Mouse (Mus musculus) layer of hippocampus, postnatal 25 days (tissue): ENCODE measurements around the gene Olfr331. TPM values are rescaled to one million over a fixed set of nuclear protein-coding genes. Genes with fewer than 3 reads are reported as not detected.
"Not testable (repeated sequence)": the region's sequence is repeated elsewhere in the genome, so short reads cannot be mapped to it uniquely, and the experiment has no call there.

ENCODE experiments used
- DNase-seq, 2 experiments: peaks; one replicate each; pipeline ENCODE4 v3.0.0; 2022; ENCODE audit warnings: mixed read lengths in 2 of 2, low spot score in 1 of 2; ENCODE audit errors: extremely low spot score in 1 of 2
- total RNA-seq, 2 experiments: library from RNA; stranded (reverse); gene quantifications; 2 replicates each; pipeline ENCODE4 v1.2.3; 2021

The Olfr331 gene
- not detected for total RNA-seq

- DNase-seq = not testable (repeated sequence)
Measured at GRCm38 (mm10) chr11:58502472-58502871, at the start of gene Olfr331. Gene Olfr331 (minus strand): TSS chr11:58502572.

GRCm38 (mm10) chr11:58546322-58546721 is 44.0 kb upstream of the Olfr331 start, which contains the start of gene Olfr329-ps:
Gene Olfr329-ps (minus strand): TSS chr11:58546422.
- DNase-seq = no peak

- DNase-seq = not testable (repeated sequence)
Measured at GRCm38 (mm10) chr11:58534736-58535135, 32.4 kb upstream of the Olfr331 start, which contains the start of gene Olfr330. Gene Olfr330 (minus strand): TSS chr11:58534836.

- DNase-seq = peak; percentile 9 to 11
Measured at GRCm38 (mm10) chr11:58519756-58520155, 17.4 kb upstream of the Olfr331 start.

GRCm38 (mm10) chr11:58518916-58519315 is 16.5 kb upstream of the Olfr331 start:
- DNase-seq = peak; percentile 55 to 77

GRCm38 (mm10) chr11:58509058-58509457 is 6.7 kb upstream of the Olfr331 start:
- DNase-seq = not testable (repeated sequence)

- no peak for DNase-seq
Measured at GRCm38 (mm10) chr11:58499290-58499689, 3.1 kb downstream of the Olfr331 start.

GRCm38 (mm10) chr11:58498761-58499160 is 3.6 kb downstream of the Olfr331 start:
- DNase-seq = no peak

GRCm38 (mm10) chr11:58492455-58492854 is 9.9 kb downstream of the Olfr331 start, which contains the start of gene Olfr332:
Gene Olfr332 (minus strand): TSS chr11:58492555.
- DNase-seq = no peak

GRCm38 (mm10) chr11:58462170-58462569 is 40.2 kb downstream of the Olfr331 start, which contains the start of gene Olfr30:
Gene Olfr30 (minus strand): TSS chr11:58462270.
- no peak for DNase-seq

- DNase-seq = no peak
Measured at GRCm38 (mm10) chr11:58453592-58453991, 48.8 kb downstream of the Olfr331 start.

GRCm38 (mm10) chr11:58452759-58453158 is 49.6 kb downstream of the Olfr331 start, which contains the start of gene Lypd9:
Gene Lypd9 (minus strand): TSS chr11:58452923.
- DNase-seq = no peak

Other genes with a start within 250 kb of the Olfr331 start
- not detected for gene 4930438A08Rik, start 227.8 kb downstream of the Olfr331 start, total RNA-seq
- 10 to 100 TPM; 19.3 to 28.6 TPM for gene Zfp692, start 195.5 kb downstream of the Olfr331 start, total RNA-seq
- gene Zfp672, start 172.2 kb downstream of the Olfr331 start, total RNA-seq = 10 to 100 TPM; 45.9 to 47.7 TPM
- 10 to 100 TPM; 55.1 to 55.8 TPM for gene Sh3bp5l, start 171.8 kb downstream of the Olfr331 start, total RNA-seq
- under 1 TPM in 1 of 2 experiments, not detected in 1; 0.25 TPM for gene Lypd8, start 123.5 kb downstream of the Olfr331 start, total RNA-seq
- not detected for gene 1810065E05Rik, start 81.5 kb downstream of the Olfr331 start, total RNA-seq
- gene Gm12253, start 70.0 kb downstream of the Olfr331 start, total RNA-seq = not detected
- gene Lypd9, start 49.6 kb downstream of the Olfr331 start, total RNA-seq = not detected
- gene Olfr30, start 40.3 kb downstream of the Olfr331 start, total RNA-seq = not detected
- gene Olfr332, start 10.0 kb downstream of the Olfr331 start, total RNA-seq = not detected
- not detected for gene Olfr330, start 32.3 kb upstream of the Olfr331 start, total RNA-seq
- not detected for gene Olfr329-ps, start 43.9 kb upstream of the Olfr331 start, total RNA-seq
- gene Olfr328, start 53.1 kb upstream of the Olfr331 start, total RNA-seq = under 1 TPM in 1 of 2 experiments, not detected in 1; 0.12 TPM
- not detected for gene Olfr224, start 68.0 kb upstream of the Olfr331 start, total RNA-seq
- gene Olfr325, start 75.2 kb upstream of the Olfr331 start, total RNA-seq = not detected
- not detected for gene Olfr324, start 92.5 kb upstream of the Olfr331 start, total RNA-seq
- not detected for gene 2210407C18Rik, start 113.5 kb upstream of the Olfr331 start, total RNA-seq
- not detected for gene Olfr323, start 127.9 kb upstream of the Olfr331 start, total RNA-seq
- gene Trim58, start 137.9 kb upstream of the Olfr331 start, total RNA-seq = under 1 TPM in 1 of 2 experiments, not detected in 1; 0.15 TPM
- not detected for gene Olfr322, start 156.2 kb upstream of the Olfr331 start, total RNA-seq
- gene Olfr320, start 178.5 kb upstream of the Olfr331 start, total RNA-seq = not detected
- not detected for gene Olfr319, start 196.6 kb upstream of the Olfr331 start, total RNA-seq
- under 1 TPM in 1 of 2 experiments, not detected in 1; 0.09 TPM for gene Olfr318, start 221.4 kb upstream of the Olfr331 start, total RNA-seq
- gene Olfr317, start 236.6 kb upstream of the Olfr331 start, total RNA-seq = under 1 TPM; 0.10 to 0.33 TPM